Mouse (Mus musculus) splenic B cell, adult 2 months (primary cell): ENCODE measurements around the gene Leng1.

ENCODE experiments used
- DNase-seq: peaks from one replicate; pipeline ENCODE4 v3.0.0-alpha.2; 2011; ENCODE audit warnings: low read depth, low spot score
- H3K27me3 ChIP-seq: 2 replicates; pipeline ENCODE4 v1.6.1; 2012; ENCODE audit warnings: mild to moderate bottlenecking, low read length, moderate library complexity, mixed read lengths; ENCODE audit not compliant: control insufficient read depth, poor library complexity, insufficient read depth, severe bottlenecking
- H3K36me3 ChIP-seq: 2 replicates; pipeline ENCODE4 v1.6.1; 2012; ENCODE audit warnings: mild to moderate bottlenecking, low read length, moderate library complexity, mixed read lengths; ENCODE audit not compliant: control insufficient read depth, poor library complexity, insufficient read depth, severe bottlenecking

The Leng1 gene

GRCm38 (mm10) chr7:3666921-3667391 is 1.3 kb upstream of the Leng1 start:
- DNase-seq: no peak

GRCm38 (mm10) chr7:3664524-3665214 is 971 bp downstream of the Leng1 start:
- Histone ChIP-seq H3K36me3 (peaks cover 6% of the 10 kb centered on the region; the same call in 1 of the 2 replicates), H3K27me3 (no peaks in the 10 kb centered on the region)
- DNase-seq: peak; percentile 13

More at GRCm38 (mm10) chr7:3666921-3667391, 1.3 kb upstream of the Leng1 start:
- Histone ChIP-seq H3K36me3 (peaks cover 4% of the 10 kb centered on the region), H3K27me3 (no peaks in the 10 kb centered on the region)

GRCm38 (mm10) chr7:3658578-3658977 is 7.1 kb downstream of the Leng1 start:
- no peak for DNase-seq
- H3K27me3 ChIP-seq: no peaks in the 10 kb centered on the region
- peaks cover 28% of the 10 kb centered on the region for H3K36me3 ChIP-seq

GRCm38 (mm10) chr7:3656966-3657365 is 8.7 kb downstream of the Leng1 start:
- DNase-seq: no peak
- peaks cover 29% of the 10 kb centered on the region for H3K36me3 ChIP-seq
- no peaks in the 10 kb centered on the region for H3K27me3 ChIP-seq

- Histone ChIP-seq H3K27me3 (no peaks in the 10 kb centered on the region), H3K36me3 (peaks cover 8% of the 10 kb centered on the region)
- DNase-seq: no peak
Measured at GRCm38 (mm10) chr7:3646641-3647040, 19.0 kb downstream of the Leng1 start.

- Histone ChIP-seq H3K36me3 (peaks cover 5% of the 10 kb centered on the region), H3K27me3 (no peaks in the 10 kb centered on the region)
- DNase-seq: no peak
Measured at GRCm38 (mm10) chr7:3646188-3646587, 19.5 kb downstream of the Leng1 start.

GRCm38 (mm10) chr7:3645488-3646025 is 20.1 kb downstream of the Leng1 start:
- no peaks in the 10 kb centered on the region for H3K27me3 ChIP-seq
- no peaks in the 10 kb centered on the region for H3K36me3 ChIP-seq
- no peak for DNase-seq

GRCm38 (mm10) chr7:3644672-3645487 is 20.8 kb downstream of the Leng1 start, which contains the start of gene Cnot3:
Gene Cnot3, plus strand, starts transcription at chr7:3645268.
- DNase-seq: peak; percentile 100
- 0 out of 2 replicates have a peak, but pooled peaks cover 2% of the 10 kb centered on the region for H3K36me3 ChIP-seq
- no peaks in the 10 kb centered on the region for H3K27me3 ChIP-seq

- H3K27me3 ChIP-seq: no peaks in the 10 kb centered on the region
- 0 out of 2 replicates have a peak, but pooled peaks cover 2% of the 10 kb centered on the region for H3K36me3 ChIP-seq
- no peak for DNase-seq
Measured at GRCm38 (mm10) chr7:3644348-3644671, 21.3 kb downstream of the Leng1 start.

- Histone ChIP-seq H3K36me3 (0 out of 2 replicates have a peak, but pooled peaks cover 2% of the 10 kb centered on the region), H3K27me3 (no peaks in the 10 kb centered on the region)
- DNase-seq: no peak
Measured at GRCm38 (mm10) chr7:3643843-3644242, 21.8 kb downstream of the Leng1 start.

- DNase-seq: no peak
- Histone ChIP-seq H3K27me3 (no peaks in the 10 kb centered on the region), H3K36me3 (0 out of 2 replicates have a peak, but pooled peaks cover 2% of the 10 kb centered on the region)
Measured at GRCm38 (mm10) chr7:3643412-3643811, 22.2 kb downstream of the Leng1 start.

- Histone ChIP-seq H3K27me3 (no peaks in the 10 kb centered on the region), H3K36me3 (no peaks in the 10 kb centered on the region; the same call in 1 of the 2 replicates)
- DNase-seq: no peak
Measured at GRCm38 (mm10) chr7:3630478-3630815, 35.2 kb downstream of the Leng1 start.

GRCm38 (mm10) chr7:3629543-3630477 is 35.8 kb downstream of the Leng1 start, which contains the start of the genes Tfpt and Prpf31:
Gene Tfpt, minus strand, starts transcription at chr7:3629929.
Gene Prpf31, plus strand, starts transcription at chr7:3629985.
- H3K27me3 ChIP-seq: no peaks in the 10 kb centered on the region
- DNase-seq: peak; percentile 94
- no peaks in the 10 kb centered on the region; the same call in 1 of the 2 replicates for H3K36me3 ChIP-seq

- Histone ChIP-seq H3K36me3 (peaks cover 2% of the 10 kb centered on the region; the same call in 1 of the 2 replicates), H3K27me3 (no peaks in the 10 kb centered on the region)
- DNase-seq: no peak
Measured at GRCm38 (mm10) chr7:3629030-3629429, 36.6 kb downstream of the Leng1 start.
